Mouse (Mus musculus): ENCODE data around the gene Mettl26.

The Mettl26 gene

DNA sequence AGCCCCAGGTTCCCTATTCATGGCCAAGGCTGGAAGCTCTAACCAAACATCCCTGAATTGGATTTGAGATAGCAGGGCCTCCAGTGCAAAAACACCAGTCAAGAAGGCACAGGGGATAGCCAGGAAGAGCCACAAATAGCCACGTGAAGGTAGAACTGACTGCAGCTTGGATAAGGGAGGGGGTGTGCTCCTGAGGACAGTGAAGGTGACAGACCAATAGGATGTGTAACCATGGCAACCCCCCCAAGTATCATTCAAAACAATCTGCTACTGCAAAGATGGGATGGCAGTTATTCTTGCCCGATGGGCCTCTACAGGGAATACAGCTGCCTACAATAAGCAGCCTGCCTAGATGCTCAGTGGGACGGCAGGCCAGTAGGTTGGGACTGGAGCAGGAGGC lies 37.3 kb upstream of the Mettl26 start:
- no peak for DNase-seq

- DNase-seq: no peak
These were observed 36.0 kb upstream of the Mettl26 start for GRCm38 (mm10) chr17:25838904-25839303.

GRCm38 (mm10) chr17:25839455-25840235 lies 35.2 kb upstream of the Mettl26 start:
- no peak for DNase-seq

- no peak for DNase-seq
These were observed 34.4 kb upstream of the Mettl26 start for GRCm38 (mm10) chr17:25840519-25840918.

- no peak for DNase-seq
These were observed 33.6 kb upstream of the Mettl26 start, which contains the start of gene Gm20683 for GRCm38 (mm10) chr17:25841117-25841880. TSS of gene Gm20683 (minus strand) at chr17:25841763.

GRCm38 (mm10) chr17:25842509-25842908 lies 32.4 kb upstream of the Mettl26 start:
- no peak for DNase-seq

GRCm38 (mm10) chr17:25843122-25843521 lies 31.8 kb upstream of the Mettl26 start:
- DNase-seq: no peak

DNA sequence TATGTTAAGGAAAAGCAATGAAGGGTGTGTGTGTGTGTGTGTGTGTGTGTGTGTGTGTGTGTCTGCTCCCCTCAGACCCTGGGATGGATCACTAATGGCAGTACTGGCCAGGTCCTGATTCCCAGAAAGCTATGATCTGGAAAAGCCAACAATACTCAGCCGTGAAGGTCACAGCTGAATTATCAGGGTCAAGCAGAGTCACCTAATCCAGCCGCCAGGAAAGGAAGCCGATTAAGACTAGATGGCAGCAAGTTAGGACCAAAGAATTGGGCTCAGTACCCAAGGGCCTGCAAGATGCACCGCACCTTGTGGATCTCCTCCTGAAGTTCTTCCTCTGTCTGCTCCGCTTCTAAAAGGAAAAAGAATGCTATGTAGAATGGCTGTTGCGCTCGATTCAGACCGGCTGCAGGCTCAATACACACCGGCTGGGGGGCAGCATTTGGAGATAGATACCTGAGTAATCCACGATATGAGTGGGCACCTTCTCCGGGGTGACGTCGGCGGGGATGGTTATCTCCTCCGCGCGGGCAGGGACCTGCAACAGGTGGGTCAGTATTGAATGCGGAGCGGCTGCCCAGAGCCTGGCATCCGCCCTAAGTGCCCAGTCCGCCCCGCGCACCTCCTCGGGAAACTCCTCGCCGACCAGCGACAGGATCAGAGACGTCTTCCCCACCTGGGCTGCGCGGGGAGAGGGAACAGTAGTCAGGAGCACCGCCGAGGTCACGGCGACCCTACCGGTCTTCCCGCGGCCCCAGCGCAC lies 31.1 kb upstream of the Mettl26 start:
- no peak for DNase-seq

DNA sequence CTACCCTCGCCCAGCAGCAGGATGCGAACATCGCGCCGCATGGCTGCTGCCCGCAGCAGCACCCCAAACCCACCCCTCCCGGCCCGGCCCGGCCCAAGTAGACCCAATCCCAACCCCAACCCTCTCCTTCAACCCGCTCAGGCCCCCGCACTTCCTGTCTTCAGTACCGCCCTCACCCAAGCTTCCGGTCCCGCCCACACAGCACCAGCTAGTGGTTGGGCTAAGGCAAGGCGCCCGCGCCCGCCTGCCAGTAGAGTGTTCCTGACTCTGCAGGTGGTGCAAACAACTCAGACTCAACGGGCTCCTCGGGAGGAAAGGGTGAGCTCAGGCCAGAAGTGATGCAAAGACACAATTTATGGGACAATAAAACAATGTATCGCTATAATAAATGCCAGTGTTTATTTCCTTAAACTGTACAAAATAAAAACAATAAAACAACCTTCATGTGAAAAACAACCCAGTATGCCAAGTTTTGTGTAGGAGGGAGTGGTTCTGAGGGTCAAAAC lies 30.4 kb upstream of the Mettl26 start, which contains the start of gene Rhot2:
Rhot2 (minus strand) TSS at position 456 of the 506 bp plus-strand sequence.
- DNase-seq: peak; percentile 97 to 98

- no peak for DNase-seq
These were observed 14.6 kb upstream of the Mettl26 start for GRCm38 (mm10) chr17:25860229-25860628.

GRCm38 (mm10) chr17:25860832-25861703 lies 13.8 kb upstream of the Mettl26 start, which contains the start of gene Wdr90:
TSS of gene Wdr90 (minus strand) at chr17:25861501.
- DNase-seq: peak; percentile 93 to 95

GRCm38 (mm10) chr17:25861704-25862612 lies 12.9 kb upstream of the Mettl26 start:
- DNase-seq: no peak

DNA sequence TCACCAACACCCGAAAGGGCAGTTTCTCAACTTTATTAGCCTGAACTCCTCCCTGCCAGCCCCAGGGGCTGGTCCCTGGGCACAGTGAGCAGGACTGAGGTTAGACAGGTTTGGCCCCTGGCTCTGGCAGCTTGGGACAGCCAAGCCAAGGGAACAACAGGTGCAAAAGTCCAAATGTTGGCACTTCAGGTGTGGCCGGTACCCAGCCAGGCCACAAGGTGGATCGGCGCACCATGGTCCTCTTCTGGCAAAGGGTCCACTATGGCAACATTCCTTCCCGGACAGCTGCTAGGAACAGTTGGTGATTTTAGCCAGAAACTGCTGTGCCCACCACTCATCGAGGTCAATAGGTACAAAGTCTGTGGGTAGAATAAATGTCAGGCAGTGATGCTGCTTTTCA lies 11.2 kb upstream of the Mettl26 start:
- no peak for DNase-seq

- DNase-seq: no peak
These were observed 10.6 kb upstream of the Mettl26 start for GRCm38 (mm10) chr17:25864311-25864710.

- DNase-seq: no peak
These were observed 9.6 kb upstream of the Mettl26 start for GRCm38 (mm10) chr17:25865288-25865687.

GRCm38 (mm10) chr17:25866172-25866571 lies 8.7 kb upstream of the Mettl26 start:
- DNase-seq: no peak

DNA sequence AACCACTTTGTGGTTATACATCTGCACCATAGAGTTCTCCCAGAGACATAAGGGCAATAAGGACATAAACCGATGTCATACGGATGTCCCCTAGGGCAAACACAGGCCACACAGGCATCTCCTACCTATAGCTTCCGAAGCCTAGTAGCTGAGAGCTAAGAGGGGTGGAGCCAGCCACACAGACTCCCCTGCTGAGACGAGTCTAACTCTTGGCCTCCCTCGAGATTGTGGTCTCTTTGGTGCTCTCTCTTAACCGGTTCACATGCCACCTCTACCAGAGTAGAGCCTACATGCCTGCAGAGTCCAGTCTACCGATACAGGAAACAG lies 7.4 kb upstream of the Mettl26 start:
- DNase-seq: no peak

DNA sequence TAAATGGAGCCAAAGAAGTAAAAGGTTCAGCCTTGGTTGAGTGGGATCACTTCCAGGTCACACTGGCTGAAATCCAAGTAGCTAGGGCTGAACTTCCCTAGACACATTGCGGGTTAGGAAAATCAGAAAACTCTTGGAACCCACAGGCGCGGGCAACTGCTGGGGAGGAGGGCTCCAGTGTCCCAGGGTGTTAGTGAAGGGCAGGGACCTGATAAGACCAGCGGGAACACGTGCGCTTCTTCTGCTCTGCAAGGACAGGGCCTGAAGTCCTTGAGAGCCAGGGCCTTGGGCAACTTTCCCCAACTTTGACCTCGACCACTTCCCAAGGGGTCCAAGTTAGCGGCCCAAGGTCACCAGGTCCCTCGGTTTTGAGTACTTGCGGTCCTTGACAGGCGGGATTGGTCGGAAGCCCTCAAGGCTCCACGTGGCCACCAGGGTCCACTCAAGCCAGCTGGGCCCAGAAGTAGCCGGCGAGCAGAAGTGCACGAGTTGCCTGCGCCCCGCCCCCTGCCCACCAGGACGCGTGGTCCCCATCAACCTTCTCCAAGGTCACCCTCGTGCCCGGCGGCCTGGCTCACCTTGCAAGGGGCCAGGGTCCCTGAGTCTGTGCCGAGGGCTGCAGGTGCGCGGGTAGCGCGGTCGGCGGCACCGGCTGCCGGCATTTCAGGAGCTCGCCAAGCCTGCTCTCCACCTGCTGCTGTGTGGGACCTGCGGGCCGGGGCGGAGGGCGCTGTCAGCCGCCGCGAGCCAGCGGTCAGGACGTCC lies 6.9 kb upstream of the Mettl26 start:
- peak; percentile 57 to 59 for DNase-seq

DNA sequence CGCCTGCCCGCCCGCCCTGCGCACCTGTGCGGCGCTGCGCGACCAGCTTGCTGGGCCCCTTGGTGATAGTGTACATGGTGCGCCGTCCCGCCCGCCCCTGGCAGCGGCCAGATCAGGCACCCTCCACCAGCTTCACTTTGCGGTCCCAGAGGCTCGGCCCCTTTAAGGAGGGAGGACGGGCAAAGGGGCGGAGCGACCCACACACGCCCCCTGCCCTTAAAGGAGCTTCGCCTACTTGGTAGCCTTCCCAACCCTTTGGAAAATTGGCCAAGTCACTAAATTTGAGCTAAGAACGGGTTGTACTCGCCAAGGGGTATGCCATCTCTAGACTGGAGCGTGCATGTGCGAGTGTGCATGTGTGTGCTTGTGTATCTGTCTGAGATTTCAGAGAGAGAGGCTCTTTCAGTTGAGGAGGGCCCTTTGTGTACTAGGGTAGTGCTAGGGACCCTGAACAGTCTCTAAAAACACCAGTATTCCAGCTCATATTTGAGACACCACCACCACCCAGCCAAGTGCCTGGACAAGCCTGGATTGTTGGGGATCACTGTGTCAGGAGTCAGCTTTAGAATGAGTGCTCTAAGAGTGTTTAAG lies 6.2 kb upstream of the Mettl26 start, which contains the start of gene Mcrip2:
Mcrip2 (minus strand) TSS at position 164 of the 591 bp plus-strand sequence.
- DNase-seq: peak; percentile 88 to 92

DNA sequence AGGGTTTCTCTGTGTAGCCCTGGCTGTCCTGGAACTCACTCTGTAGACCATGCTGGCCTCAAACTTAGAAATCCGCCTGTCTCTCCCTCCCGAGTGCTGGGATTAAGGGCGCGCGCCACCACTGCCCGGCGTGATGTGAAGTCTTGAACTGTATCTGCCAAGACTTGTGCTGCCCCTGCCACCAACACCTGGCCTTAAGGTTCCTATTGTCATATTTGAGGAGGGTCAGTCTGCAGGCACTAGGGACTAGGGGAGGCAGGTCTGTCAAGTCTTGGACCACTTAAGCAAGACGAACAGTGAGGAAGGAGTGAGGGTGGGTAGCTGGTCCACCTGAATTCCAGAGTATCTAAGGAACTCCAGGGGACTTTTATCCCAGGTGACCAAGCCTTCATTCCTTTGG lies 5.4 kb upstream of the Mettl26 start:
- no peak for DNase-seq

Measured in lung, adult 18-20 months (tissue).